Mouse (Mus musculus): ENCODE measurements at regions not wholly inside any gene's neighbourhood (a gene's known extent, or its start where the extent isn't known, plus 50 kb on each side); places are given as distances from the start of the nearest gene placed in this dataset.

DNA sequence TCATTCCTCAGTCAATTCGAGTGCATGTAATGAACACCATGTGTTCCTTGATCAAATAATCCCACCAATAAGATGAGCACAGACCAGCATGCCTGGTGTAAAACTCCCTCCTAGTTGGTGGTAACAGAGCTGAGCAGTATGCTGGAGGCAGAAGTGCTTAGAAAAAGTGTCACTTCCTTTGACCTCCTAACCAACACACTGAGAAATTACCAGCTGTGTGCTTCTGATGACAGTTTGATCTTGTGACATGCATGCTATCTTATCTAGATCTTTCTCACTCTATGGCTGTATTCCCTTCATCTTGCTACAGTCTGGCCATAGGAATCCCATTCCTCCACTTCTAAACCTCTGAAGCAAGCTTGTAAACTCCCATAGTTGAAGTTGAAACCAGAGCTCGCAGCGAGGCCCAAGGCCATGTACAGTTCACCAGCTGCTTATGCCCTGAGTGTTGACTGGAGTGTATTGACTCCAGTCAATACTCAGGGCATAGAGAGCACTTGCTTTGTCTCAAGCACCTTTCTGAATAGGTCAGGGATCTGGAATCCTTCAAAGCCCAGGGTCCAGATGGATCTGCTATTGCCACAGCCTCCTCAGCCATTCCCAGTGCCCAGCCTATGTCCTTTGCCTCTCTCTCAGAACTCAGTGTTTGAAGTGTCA, 286.5 kb upstream of the 1700056E22Rik start:
- DNase-seq (ENCODE audit: low read depth, low spot score) = no peak
- H3K79me2 ChIP-seq (ENCODE audit: control insufficient read depth, insufficient read depth, low read length, poor library complexity) = no peaks in the 10 kb centered on the region
- H3K9ac ChIP-seq (ENCODE audit: control insufficient read depth, low read depth, low read length, poor library complexity, severe bottlenecking) = no peak overlapping the region
- no peak for TF ChIP-seq CTCF (IDR thresholded peaks at IDR 0.05 in 2 of 3, conservative IDR thresholded peaks at IDR 0.05 in 1 of 3; ENCODE audit: control insufficient read depth in 1 of 3, insufficient read depth in 1 of 3, low read depth in 2 of 3, low read length in 3 of 3, poor library complexity in 1 of 3, severe bottlenecking in 1 of 3)
- no peak for TF ChIP-seq E2F4 (IDR thresholded peaks at IDR 0.05; ENCODE audit: borderline replicate concordance, low read depth, low read length)
- H3K27ac ChIP-seq (ENCODE audit: control insufficient read depth, low read depth, low read length) = no peak overlapping the region
- no peaks in the 10 kb centered on the region for H3K9me3 ChIP-seq (replicated peaks; ENCODE audit: insufficient read depth, low read length)
- no peaks in the 10 kb centered on the region for H3K4me1 ChIP-seq (ENCODE audit: control insufficient read depth in 1 of 2, insufficient read depth in 2 of 2, low read length in 2 of 2)
- no peaks in the 10 kb centered on the region for H3K27me3 ChIP-seq (ENCODE audit: control insufficient read depth in 1 of 2, insufficient read depth in 2 of 2, low read length in 2 of 2)
- H3K36me3 ChIP-seq (ENCODE audit: control insufficient read depth in 1 of 2, insufficient read depth in 2 of 2, low read length in 2 of 2) = no peaks in the 10 kb centered on the region
- no peak overlapping the region for H3K4me3 ChIP-seq (ENCODE audit: control insufficient read depth in 1 of 2, insufficient read depth in 1 of 2, low read depth in 2 of 2, low read length in 2 of 2)

DNA sequence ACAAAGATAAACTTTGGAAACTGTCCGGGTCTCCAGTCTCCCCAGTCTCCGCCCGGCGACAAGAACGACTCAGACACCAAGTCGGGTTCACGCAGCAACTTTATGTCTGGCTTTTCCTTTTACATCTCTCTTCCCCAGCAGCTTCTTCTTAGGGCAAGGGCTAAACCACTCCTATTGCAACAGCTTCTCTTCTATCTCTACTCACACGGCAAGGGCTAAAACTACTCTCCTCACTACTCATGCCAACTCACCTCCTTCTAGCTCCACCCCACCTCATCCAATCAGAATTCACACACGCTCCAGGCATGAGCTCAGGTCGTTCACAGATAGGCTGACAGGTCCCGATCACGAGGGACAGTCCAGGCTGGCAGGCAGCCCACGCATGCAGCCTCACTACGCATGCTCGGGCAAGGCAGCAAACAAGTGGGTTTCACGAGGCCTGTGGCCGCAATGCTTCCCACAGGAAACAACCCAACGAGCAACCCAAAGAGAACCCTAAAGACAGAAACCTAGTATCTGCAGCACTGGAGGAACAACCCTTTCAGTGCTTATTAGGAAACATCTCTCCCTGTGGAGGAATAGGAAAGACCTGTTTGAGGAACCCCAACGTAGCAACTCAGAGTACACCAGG, 276.2 kb upstream of the 1700056E22Rik start:
- Histone ChIP-seq H3K79me2 (ENCODE audit: control insufficient read depth, insufficient read depth, low read length, poor library complexity) (no peaks in the 10 kb centered on the region), H3K4me3 (ENCODE audit: control insufficient read depth in 1 of 2, insufficient read depth in 1 of 2, low read depth in 2 of 2, low read length in 2 of 2) (no peak overlapping the region), H3K4me1 (ENCODE audit: control insufficient read depth in 1 of 2, insufficient read depth in 2 of 2, low read length in 2 of 2) (no peaks in the 10 kb centered on the region), H3K36me3 (ENCODE audit: control insufficient read depth in 1 of 2, insufficient read depth in 2 of 2, low read length in 2 of 2) (no peaks in the 10 kb centered on the region), H3K27me3 (ENCODE audit: control insufficient read depth in 1 of 2, insufficient read depth in 2 of 2, low read length in 2 of 2) (no peaks in the 10 kb centered on the region), H3K9me3 (replicated peaks; ENCODE audit: insufficient read depth, low read length) (no peaks in the 10 kb centered on the region), H3K27ac (ENCODE audit: control insufficient read depth, low read depth, low read length) (no peak overlapping the region), H3K9ac (ENCODE audit: control insufficient read depth, low read depth, low read length, poor library complexity, severe bottlenecking) (no peak overlapping the region)
- no peak for DNase-seq (ENCODE audit: low read depth, low spot score)
- TF ChIP-seq NELFE (IDR thresholded peaks at IDR 0.05; ENCODE audit: low read depth, low read length) = no peak
- TF ChIP-seq GABPA (IDR thresholded peaks at IDR 0.05; ENCODE audit: low read depth, low read length) = no peak
- no peak for TF ChIP-seq E2F4 (IDR thresholded peaks at IDR 0.05; ENCODE audit: borderline replicate concordance, low read depth, low read length)
- TF ChIP-seq ELF1 (IDR thresholded peaks at IDR 0.05; ENCODE audit: low read depth, low read length) = no peak
- TF ChIP-seq NRF1 (IDR thresholded peaks at IDR 0.05; ENCODE audit: insufficient read depth, low read depth, low read length, poor library complexity, severe bottlenecking) = no peak
- no peak for TF ChIP-seq ZKSCAN1 (IDR thresholded peaks at IDR 0.05; ENCODE audit: low read depth, low read length)
- TF ChIP-seq ZMIZ1 (IDR thresholded peaks at IDR 0.05; ENCODE audit: low read depth, low read length) = no peak
- no peak for TF ChIP-seq SMC3 (IDR thresholded peaks at IDR 0.05; ENCODE audit: low read depth, low read length)
- TF ChIP-seq ZC3H11A (IDR thresholded peaks at IDR 0.05; ENCODE audit: low read depth, low read length) = no peak

GRCm38 (mm10) chr1:184304813-184305212, 270.7 kb upstream of the 1700056E22Rik start:
- Histone ChIP-seq H3K9ac (ENCODE audit: control insufficient read depth, low read depth, low read length, poor library complexity, severe bottlenecking) (no peak overlapping the region), H3K4me1 (ENCODE audit: control insufficient read depth in 1 of 2, insufficient read depth in 2 of 2, low read length in 2 of 2) (no peaks in the 10 kb centered on the region), H3K27me3 (ENCODE audit: control insufficient read depth in 1 of 2, insufficient read depth in 2 of 2, low read length in 2 of 2) (no peaks in the 10 kb centered on the region), H3K4me3 (ENCODE audit: control insufficient read depth in 1 of 2, insufficient read depth in 1 of 2, low read depth in 2 of 2, low read length in 2 of 2) (no peak overlapping the region), H3K27ac (ENCODE audit: control insufficient read depth, low read depth, low read length) (no peak overlapping the region), H3K79me2 (ENCODE audit: control insufficient read depth, insufficient read depth, low read length, poor library complexity) (no peaks in the 10 kb centered on the region), H3K9me3 (replicated peaks; ENCODE audit: insufficient read depth, low read length) (no peaks in the 10 kb centered on the region), H3K36me3 (ENCODE audit: control insufficient read depth in 1 of 2, insufficient read depth in 2 of 2, low read length in 2 of 2) (no peaks in the 10 kb centered on the region)
- no peak for TF ChIP-seq CTCF (IDR thresholded peaks at IDR 0.05 in 2 of 3, conservative IDR thresholded peaks at IDR 0.05 in 1 of 3; ENCODE audit: control insufficient read depth in 1 of 3, insufficient read depth in 1 of 3, low read depth in 2 of 3, low read length in 3 of 3, poor library complexity in 1 of 3, severe bottlenecking in 1 of 3)
- TF ChIP-seq USF1 (IDR thresholded peaks at IDR 0.05; ENCODE audit: low read depth, low read length) = no peak
- no peak for TF ChIP-seq TAL1 (IDR thresholded peaks at IDR 0.05; ENCODE audit: low read length)
- TF ChIP-seq NRF1 (IDR thresholded peaks at IDR 0.05; ENCODE audit: insufficient read depth, low read depth, low read length, poor library complexity, severe bottlenecking) = no peak
- TF ChIP-seq MAX (IDR thresholded peaks at IDR 0.05; ENCODE audit: low read length) = no peak
- no peak for TF ChIP-seq POLR2A (IDR thresholded peaks at IDR 0.05; ENCODE audit: control insufficient read depth in 1 of 2, insufficient read depth in 1 of 2, low read depth in 1 of 2, low read length in 2 of 2, poor library complexity in 1 of 2)
- no peak for TF ChIP-seq USF2 (IDR thresholded peaks at IDR 0.05; ENCODE audit: borderline replicate concordance in 1 of 2, insufficient read depth in 1 of 2, low read depth in 1 of 2, low read length in 2 of 2)
- no peak for TF ChIP-seq ETS1 (IDR thresholded peaks at IDR 0.05; ENCODE audit: low read depth, low read length)
- no peak for TF ChIP-seq EP300 (IDR thresholded peaks at IDR 0.05; ENCODE audit: low read depth in 1 of 2, low read length in 2 of 2)
- TF ChIP-seq POLR2AphosphoS2 (IDR thresholded peaks at IDR 0.05; ENCODE audit: low read length) = no peak
- TF ChIP-seq GABPA (IDR thresholded peaks at IDR 0.05; ENCODE audit: low read depth, low read length) = no peak
- no peak for TF ChIP-seq RCOR1 (IDR thresholded peaks at IDR 0.05; ENCODE audit: low read depth, low read length)
- DNase-seq (ENCODE audit: low read depth, low spot score) = no peak

Measured in MEL (cell line).